Mouse (Mus musculus) retina, postnatal 1 day (tissue): ENCODE results near the gene Tspear.
"Not testable (repeated sequence)": the region's sequence is repeated elsewhere in the genome, so short reads cannot be mapped to it uniquely, and the experiment has no call there.

Source experiments
- DNase-seq: peaks from one replicate; pipeline ENCODE4 v3.0.0-alpha.2; 2012

Gene Tspear

GRCm38 (mm10) chr10:77713734-77714133, 27.4 kb downstream of the Tspear start:
- peak; percentile 26 for DNase-seq

- DNase-seq: no peak
These were observed 29.1 kb downstream of the Tspear start, which contains the start of gene Gm10142 for GRCm38 (mm10) chr10:77715507-77715906. Gene Gm10142 (plus strand): TSS chr10:77715807.

- not testable (repeated sequence) for DNase-seq
These were observed 33.9 kb downstream of the Tspear start, which contains the start of gene Krtap12-1 for GRCm38 (mm10) chr10:77720299-77720698. Gene Krtap12-1 (plus strand): TSS chr10:77720599.

- peak; percentile 15 for DNase-seq
These were observed 38.5 kb downstream of the Tspear start for GRCm38 (mm10) chr10:77724855-77725254.

GRCm38 (mm10) chr10:77726186-77726585, 39.8 kb downstream of the Tspear start, which contains the start of gene Gm10100:
Gene Gm10100 (plus strand): TSS chr10:77726486.
- DNase-seq: no peak

GRCm38 (mm10) chr10:77728280-77728679, 41.9 kb downstream of the Tspear start:
- no peak for DNase-seq

- peak; percentile 20 for DNase-seq
These were observed 42.9 kb downstream of the Tspear start for GRCm38 (mm10) chr10:77729241-77729640.

- DNase-seq: no peak
These were observed 49.6 kb downstream of the Tspear start for GRCm38 (mm10) chr10:77735928-77736327.

GRCm38 (mm10) chr10:77738929-77739328, 52.6 kb downstream of the Tspear start:
- DNase-seq: no peak

- peak; percentile 46 for DNase-seq
These were observed 55.7 kb downstream of the Tspear start, which contains the start of gene Gm18596 for GRCm38 (mm10) chr10:77741924-77742688. Gene Gm18596 (minus strand): TSS chr10:77742638.

- DNase-seq: peak; percentile 29
These were observed 64.3 kb downstream of the Tspear start for GRCm38 (mm10) chr10:77750686-77751085.

GRCm38 (mm10) chr10:77751254-77751653, 64.9 kb downstream of the Tspear start, which contains the start of gene Gm9736:
Gene Gm9736 (minus strand): TSS chr10:77751354.
- DNase-seq: not testable (repeated sequence)

GRCm38 (mm10) chr10:77752312-77752711, 65.9 kb downstream of the Tspear start:
- not testable (repeated sequence) for DNase-seq

- DNase-seq: no peak
These were observed 67.1 kb downstream of the Tspear start for GRCm38 (mm10) chr10:77753448-77753847.

- not testable (repeated sequence) for DNase-seq
These were observed 73.2 kb downstream of the Tspear start, which contains the start of gene Gm3233 for GRCm38 (mm10) chr10:77759582-77759981. Gene Gm3233 (minus strand): TSS chr10:77759682.

- no peak for DNase-seq
These were observed 83.4 kb downstream of the Tspear start for GRCm38 (mm10) chr10:77769727-77770126.

- not testable (repeated sequence) for DNase-seq
These were observed 84.9 kb downstream of the Tspear start, which contains the start of gene Gm3238 for GRCm38 (mm10) chr10:77771225-77771624. Gene Gm3238 (minus strand): TSS chr10:77771325.

- DNase-seq: not testable (repeated sequence)
These were observed 85.8 kb downstream of the Tspear start for GRCm38 (mm10) chr10:77772142-77772541.

- not testable (repeated sequence) for DNase-seq
These were observed 90.5 kb downstream of the Tspear start, which contains the start of gene Gm7138 for GRCm38 (mm10) chr10:77776844-77777243. Gene Gm7138 (minus strand): TSS chr10:77776944.

- not testable (repeated sequence) for DNase-seq
These were observed 96.1 kb downstream of the Tspear start, which contains the start of gene Gm3250 for GRCm38 (mm10) chr10:77782442-77782841. Gene Gm3250 (minus strand): TSS chr10:77782542.

- not testable (repeated sequence) for DNase-seq
These were observed 97.0 kb downstream of the Tspear start for GRCm38 (mm10) chr10:77783396-77783795.

- DNase-seq: not testable (repeated sequence)
These were observed 101.5 kb downstream of the Tspear start, which contains the start of gene Gm7137 for GRCm38 (mm10) chr10:77787876-77788275. Gene Gm7137 (minus strand): TSS chr10:77788200.

GRCm38 (mm10) chr10:77788621-77789020, 102.3 kb downstream of the Tspear start:
- DNase-seq: no peak

GRCm38 (mm10) chr10:77794976-77795375, 108.6 kb downstream of the Tspear start, which contains the start of gene Gm9639:
Gene Gm9639 (minus strand): TSS chr10:77795076.
- no peak for DNase-seq
